Mouse (Mus musculus) small intestine, adult 2 months (tissue): Measurements from ENCODE around the gene Gm20696. TPM values are rescaled to one million over a fixed set of nuclear protein-coding genes. Genes with fewer than 3 reads are reported as not detected.
A peak's percentile ranks its signal among the peaks of the same experiment; 100 is the strongest.

Source experiments
- H3K27ac ChIP-seq: fragments of 200-500 bp; 2 replicates; pipeline ENCODE4 v1.5.1; 2012; ENCODE audit warnings: low read depth, low read length, control low read depth, inconsistent platforms; ENCODE audit not compliant: insufficient read depth
- H3K27me3 ChIP-seq: fragments of 200-500 bp; 2 replicates; pipeline ENCODE4 v1.6.1; 2012; ENCODE audit warnings: mild to moderate bottlenecking, moderate library complexity, low read length, inconsistent platforms; ENCODE audit not compliant: control insufficient read depth, insufficient read depth
- H3K36me3 ChIP-seq: fragments of 200-500 bp; 2 replicates; pipeline ENCODE4 v1.6.1; 2012; ENCODE audit warnings: mild to moderate bottlenecking, low read length, control low read depth, inconsistent platforms; ENCODE audit not compliant: control insufficient read depth, insufficient read depth
- H3K4me1 ChIP-seq: fragments of 200-500 bp; 2 replicates; pipeline ENCODE4 v1.6.1; 2012; ENCODE audit warnings: low read length, inconsistent platforms, mixed read lengths; ENCODE audit not compliant: control insufficient read depth, insufficient read depth, insufficient read length
- H3K4me3 ChIP-seq: fragments of 200-500 bp; 2 replicates; pipeline ENCODE4 v1.5.1; 2012; ENCODE audit warnings: low read depth, mild to moderate bottlenecking, control low read depth, inconsistent platforms, low read length, moderate library complexity
- CTCF ChIP-seq: fragments of 200-500 bp; IDR thresholded peaks from 2 replicates; pipeline ENCODE4 v1.5.1; 2012; ENCODE audit warnings: low read depth, mild to moderate bottlenecking, control low read depth, inconsistent platforms, low read length, moderate library complexity, mixed read lengths; ENCODE audit not compliant: insufficient replicate concordance, insufficient read length; ENCODE audit errors: extremely low read depth
- POLR2A ChIP-seq: fragments of 200-500 bp; IDR thresholded peaks from 2 replicates; pipeline ENCODE4 v1.6.1; 2012; ENCODE audit warnings: low read depth, mild to moderate bottlenecking, control low read depth, inconsistent platforms, low read length, moderate library complexity
- WGBS: fragments of 180-500 bp; shearing (Covaris S2); methylation state at CpG from one replicate; pipeline ENCODE4 v1.1.7; 2018; 5-methylcytosine and 5-hydroxymethylcytosine counted together
- polyA plus RNA-seq: library from polyadenylated mRNA; depleted of rRNA; stranded (reverse); fragments of >200 nt; gene quantifications from 2 replicates; pipeline ENCODE4 v1.2.3, GENCODE M21; 2012

Gm20696 gene
- polyA plus RNA-seq, 1 experiment: 0.57 TPM

DNA sequence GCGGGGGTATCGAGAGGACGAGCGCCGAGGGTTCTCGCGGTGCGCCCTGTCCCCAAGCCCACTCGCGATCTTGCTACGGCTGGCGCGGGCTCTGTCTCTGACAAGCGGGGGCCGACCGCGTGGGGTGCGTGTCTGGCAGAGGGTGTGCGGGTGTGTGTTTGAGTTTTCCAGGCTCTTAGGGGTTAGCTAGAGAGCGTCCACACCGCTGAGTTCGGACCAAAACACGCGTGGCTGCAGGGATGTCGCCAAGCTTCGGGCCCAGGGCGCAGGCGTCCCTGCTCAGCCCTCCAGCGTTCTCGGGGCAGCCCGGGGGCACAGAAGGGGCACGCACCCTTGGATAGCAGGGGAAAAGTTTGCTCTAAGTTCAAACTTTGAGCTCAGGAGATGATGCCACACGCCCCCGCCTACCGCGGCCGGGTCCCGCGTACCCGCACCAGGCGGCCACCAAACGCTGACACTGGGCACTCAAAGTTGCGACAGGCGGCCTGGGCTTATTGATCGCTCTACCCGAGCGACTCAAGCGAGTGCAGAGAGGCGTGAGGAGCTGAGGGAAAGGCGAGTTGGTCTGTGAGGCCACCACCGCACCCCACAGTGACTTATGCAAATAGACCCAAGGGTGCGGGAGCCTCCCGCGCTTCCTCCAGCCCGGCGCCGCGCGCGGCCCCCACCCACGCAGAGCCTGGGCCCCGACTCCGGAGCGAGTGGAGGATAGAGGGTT lies 144.8 kb downstream of the Gm20696 start:
- Histone ChIP-seq H3K27me3 (no peaks in the 10 kb centered on the region), H3K4me1 (no peaks in the 10 kb centered on the region; the same call in 1 of the 2 replicates), H3K4me3 (peak overlapping the region; percentile 90), H3K36me3 (no peaks in the 10 kb centered on the region), H3K27ac (peak overlapping the region; percentile 94)
- TF ChIP-seq POLR2A: no peak
- WGBS: under 1% methylated on average over 64 of the region's 64 CpGs

DNA sequence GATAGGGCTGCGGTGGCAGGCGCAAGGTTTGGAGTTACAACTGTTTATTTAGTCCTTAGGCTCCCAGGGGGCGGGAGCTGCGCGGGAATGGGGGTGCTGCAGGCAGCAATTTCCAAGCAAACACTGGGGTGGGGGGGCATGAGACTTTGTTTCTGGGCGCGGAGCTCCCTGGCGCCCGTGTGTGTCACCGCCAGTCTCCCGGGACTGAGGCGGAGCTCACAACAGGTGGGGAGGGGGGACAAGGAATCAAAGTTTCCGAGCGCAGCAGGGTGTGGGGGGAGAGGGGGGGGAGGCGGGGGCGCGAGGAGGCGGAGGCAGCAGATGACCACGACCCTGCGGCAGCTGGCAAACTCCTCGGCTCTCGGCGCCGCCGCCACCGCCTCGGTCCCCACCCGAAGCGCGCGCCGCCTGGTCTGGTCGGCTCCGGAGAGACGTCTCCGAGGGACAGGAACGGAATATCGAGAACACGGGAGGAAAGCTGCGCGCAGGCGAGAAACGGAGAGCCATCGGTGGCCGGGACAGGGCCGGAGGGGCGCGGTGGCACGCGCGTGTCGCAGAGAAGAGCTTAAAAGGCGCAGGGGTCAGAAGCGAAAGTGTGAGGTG lies 145.5 kb downstream of the Gm20696 start:
- Histone ChIP-seq H3K4me3 (peak overlapping the region; percentile 90), H3K36me3 (no peaks in the 10 kb centered on the region), H3K27me3 (no peaks in the 10 kb centered on the region), H3K4me1 (no peaks in the 10 kb centered on the region; the same call in 1 of the 2 replicates), H3K27ac (peak overlapping the region; percentile 94)
- TF ChIP-seq CTCF (no peak), POLR2A (peak; percentile 48; the same call in 1 of the 2 replicates)
- WGBS: 1% methylated on average over 50 of the region's 54 CpGs

DNA sequence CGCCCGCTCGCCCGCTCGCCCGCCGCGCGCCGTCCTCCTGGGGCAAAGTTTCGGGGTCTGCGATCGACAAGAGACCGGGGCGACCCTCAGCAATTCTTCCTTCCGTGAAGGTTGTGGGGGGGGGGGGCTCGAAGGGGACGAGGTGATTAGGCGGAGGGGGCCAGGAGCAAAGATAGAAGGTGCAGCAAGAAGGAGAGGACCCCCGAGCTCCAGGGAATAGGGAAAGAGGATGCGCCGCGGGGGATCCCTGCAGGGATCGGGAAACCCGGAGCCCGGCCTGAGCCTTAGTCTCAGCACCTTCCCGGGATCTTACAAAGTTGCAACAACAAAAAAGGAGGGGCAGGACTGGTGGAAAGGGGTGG lies 145.9 kb downstream of the Gm20696 start:
- TF ChIP-seq CTCF (no peak), POLR2A (no peak)
- Histone ChIP-seq H3K27ac (peak overlapping the region; percentile 64), H3K4me3 (peak overlapping the region; percentile 90), H3K36me3 (no peaks in the 10 kb centered on the region), H3K27me3 (no peaks in the 10 kb centered on the region), H3K4me1 (no peaks in the 10 kb centered on the region; the same call in 1 of the 2 replicates)
- WGBS: under 1% methylated on average over 27 of the region's 27 CpGs

DNA sequence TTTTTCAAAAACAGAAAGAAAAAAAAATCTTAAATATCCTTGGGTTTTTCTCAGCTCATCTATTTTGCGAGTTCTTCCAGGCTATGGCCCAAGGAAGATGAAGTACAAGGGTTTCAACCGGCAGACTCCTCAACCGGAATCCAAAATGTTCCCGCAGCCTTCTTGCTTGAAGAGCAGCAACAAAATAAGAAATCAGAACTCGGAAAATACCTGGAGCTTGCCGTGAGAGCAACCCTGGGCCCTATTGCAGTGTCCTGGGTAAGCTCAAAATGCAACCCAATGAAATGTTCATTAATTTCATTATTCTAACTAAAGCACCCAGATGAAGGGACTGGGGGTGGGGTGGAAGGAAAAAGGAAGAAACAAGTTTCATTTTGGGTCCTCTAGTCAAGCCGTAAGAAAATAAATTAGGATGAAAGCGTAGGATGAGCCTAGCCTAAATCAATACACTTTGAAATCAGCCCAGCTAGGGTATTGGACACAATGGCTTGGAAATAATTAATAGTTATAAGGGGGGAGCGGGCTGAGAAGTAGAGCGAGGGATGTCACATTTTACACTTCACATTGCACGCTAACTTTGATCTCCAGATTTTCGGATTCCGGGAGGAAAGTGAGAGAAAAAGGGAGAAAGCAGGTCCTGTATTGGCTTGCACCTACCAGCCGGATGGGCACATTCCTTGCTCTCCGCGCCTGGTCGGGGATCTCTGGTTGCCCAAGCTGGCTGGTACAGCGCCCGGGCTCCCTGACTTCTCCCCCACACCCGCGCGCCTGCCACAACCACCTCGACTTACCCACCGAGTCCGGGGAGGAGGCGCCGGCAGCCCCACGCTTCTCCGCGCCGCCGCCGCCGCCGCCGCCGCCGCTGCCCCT lies 146.6 kb downstream of the Gm20696 start:
- Histone ChIP-seq H3K36me3 (no peaks in the 10 kb centered on the region), H3K27ac (peak overlapping the region; percentile 64), H3K27me3 (no peaks in the 10 kb centered on the region), H3K4me1 (no peaks in the 10 kb centered on the region; the same call in 1 of the 2 replicates), H3K4me3 (peak overlapping the region; percentile 90)
- WGBS: 6% methylated on average over 38 of the region's 38 CpGs
- TF ChIP-seq POLR2A (no peak), CTCF (no peak)

DNA sequence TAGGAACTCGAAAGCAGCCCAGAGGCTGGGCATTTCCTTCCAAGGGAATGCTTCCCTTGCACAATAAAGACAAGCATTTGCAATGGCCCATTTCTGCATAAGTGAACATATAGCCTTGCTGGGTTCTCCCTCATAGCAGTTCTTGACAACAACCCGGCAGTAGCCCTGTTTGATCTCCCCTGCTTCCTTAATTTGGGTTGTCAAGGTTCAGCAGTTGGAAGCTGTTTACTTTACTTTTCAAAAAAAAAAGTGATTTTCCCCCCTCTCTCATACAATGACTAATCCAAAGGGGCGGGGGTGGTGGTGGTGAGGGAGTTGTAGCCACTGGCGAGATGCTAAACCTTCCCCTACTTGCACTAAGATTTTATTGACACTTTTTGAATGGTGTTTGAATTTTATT lies 147.5 kb downstream of the Gm20696 start:
- Histone ChIP-seq H3K27me3 (no peaks in the 10 kb centered on the region), H3K4me1 (no peaks in the 10 kb centered on the region; the same call in 1 of the 2 replicates), H3K4me3 (no peak overlapping the region), H3K36me3 (peaks cover 1% of the 10 kb centered on the region; the same call in 1 of the 2 replicates), H3K27ac (peak overlapping the region; percentile 16; the same call in 1 of the 2 replicates)
- no peak for TF ChIP-seq CTCF
- no peak for TF ChIP-seq POLR2A
- 43% methylated on average over 4 of the region's 4 CpGs for WGBS

DNA sequence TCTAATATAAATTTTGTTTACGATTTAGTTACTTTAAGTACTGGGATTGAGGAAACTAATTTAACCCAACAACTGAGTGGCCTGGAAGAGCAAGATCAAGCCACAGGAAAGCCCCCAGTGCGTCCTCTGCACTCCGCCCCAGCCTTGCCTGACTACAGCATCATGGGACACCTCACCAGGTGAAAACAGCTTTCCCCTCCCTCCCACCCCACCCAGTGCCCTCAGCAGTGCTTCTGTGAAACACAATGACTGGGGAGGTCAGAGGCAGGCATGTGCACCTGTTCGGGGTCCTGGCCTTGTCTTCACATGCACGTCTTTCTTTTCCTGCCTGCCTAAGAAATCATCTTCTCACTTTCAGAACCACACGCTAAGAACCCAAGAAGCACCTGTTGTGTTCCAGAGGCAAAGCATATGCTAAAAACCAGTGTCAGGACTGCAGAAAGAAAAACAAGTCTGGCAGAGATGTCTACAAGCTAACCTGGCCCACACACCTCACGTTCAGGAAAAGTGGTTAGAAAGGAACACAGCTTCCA lies 150.9 kb downstream of the Gm20696 start:
- peaks cover 4% of the 10 kb centered on the region; the same call in 1 of the 2 replicates for H3K36me3 ChIP-seq
- no peak overlapping the region for H3K27ac ChIP-seq
- no peak overlapping the region for H3K4me3 ChIP-seq
- H3K4me1 ChIP-seq: no peaks in the 10 kb centered on the region; the same call in 1 of the 2 replicates
- WGBS: 90% methylated on average over 7 of the region's 7 CpGs
- no peaks in the 10 kb centered on the region for H3K27me3 ChIP-seq
- TF ChIP-seq POLR2A: no peak
- no peak for TF ChIP-seq CTCF
